Mouse (Mus musculus): Measurements from ENCODE around the gene Vldlr.

- TF ChIP-seq POLR2A (IDR thresholded peaks at IDR 0.05; ENCODE audit: control insufficient read depth, low read depth, low read length): no peak
- no peak for TF ChIP-seq CTCF (IDR thresholded peaks at IDR 0.05; ENCODE audit: control insufficient read depth, insufficient read depth, insufficient replicate concordance, low read depth, low read length)
Measured at GRCm38 (mm10) chr19:27183511-27183910, 32.8 kb upstream of the Vldlr start.
